Mouse (Mus musculus): ENCODE measurements around the gene Efcab12. TPM values are rescaled to one million over a fixed set of nuclear protein-coding genes. Genes with fewer than 3 reads are reported as not detected.

Efcab12 gene
- total and polyA plus RNA-seq, 3 experiments = 0.11 TPM; not detected in 2

GRCm38 (mm10) chr6:115846640-115847411 lies 8.6 kb upstream of the Efcab12 start (continued):
- TF ChIP-seq ZMIZ1 (IDR thresholded peaks at IDR 0.05; ENCODE audit: low read depth, low read length) (no peak), USF1 (IDR thresholded peaks at IDR 0.05; ENCODE audit: low read depth, low read length) (peak; percentile 73), MAZ (IDR thresholded peaks at IDR 0.05; ENCODE audit: low read depth, low read length) (peak; percentile 37; the same call in 1 of the 2 replicates), HCFC1 (IDR thresholded peaks at IDR 0.05; ENCODE audit: low read depth, low read length) (0 out of 2 replicates have a peak, but pooled peaks have one; percentile 48), USF2 (IDR thresholded peaks at IDR 0.05; ENCODE audit: borderline replicate concordance in 1 of 2, insufficient read depth in 1 of 2, low read depth in 1 of 2, low read length in 2 of 2) (no peak), SIN3A (IDR thresholded peaks at IDR 0.05; ENCODE audit: low read length) (peak; percentile 70), MAX (IDR thresholded peaks at IDR 0.05; ENCODE audit: low read length) (peak; percentile 57; the same call in 1 of the 2 replicates), POLR2A (IDR thresholded peaks at IDR 0.05; ENCODE audit: control insufficient read depth in 1 of 2, insufficient read depth in 1 of 2, low read depth in 1 of 2, low read length in 2 of 2, poor library complexity in 1 of 2) (no peak), TBP (IDR thresholded peaks at IDR 0.05; ENCODE audit: low read depth, low read length) (no peak), MEF2A (IDR thresholded peaks at IDR 0.05; ENCODE audit: extremely low read depth, insufficient replicate concordance, low read depth, low read length, poor library complexity, severe bottlenecking) (no peak), KAT2A (conservative IDR thresholded peaks at IDR 0.05; ENCODE audit: low read depth, low read length) (no peak), MXI1 (IDR thresholded peaks at IDR 0.05; ENCODE audit: low read depth, low read length) (peak; percentile 51; the same call in 1 of the 2 replicates), ELF1 (IDR thresholded peaks at IDR 0.05; ENCODE audit: low read depth, low read length) (peak; percentile 71; the same call in 1 of the 2 replicates), POLR2AphosphoS2 (IDR thresholded peaks at IDR 0.05; ENCODE audit: low read length) (no peak), TAL1 (IDR thresholded peaks at IDR 0.05; ENCODE audit: low read length) (no peak), CTCF (IDR thresholded peaks at IDR 0.05 in 2 of 3, conservative IDR thresholded peaks at IDR 0.05 in 1 of 3; ENCODE audit: control insufficient read depth in 1 of 3, insufficient read depth in 1 of 3, low read depth in 2 of 3, low read length in 3 of 3, poor library complexity in 1 of 3, severe bottlenecking in 1 of 3) (peak; percentile 59 to 67 (median 65)), ZKSCAN1 (IDR thresholded peaks at IDR 0.05; ENCODE audit: low read depth, low read length) (no peak), MAFK (IDR thresholded peaks at IDR 0.05; ENCODE audit: borderline replicate concordance, low read depth, low read length) (no peak), RAD21 (IDR thresholded peaks at IDR 0.05; ENCODE audit: low read depth, low read length) (peak; percentile 60), SMC3 (IDR thresholded peaks at IDR 0.05; ENCODE audit: low read depth, low read length) (peak; percentile 63), E2F4 (IDR thresholded peaks at IDR 0.05; ENCODE audit: borderline replicate concordance, low read depth, low read length) (no peak), EP300 (IDR thresholded peaks at IDR 0.05; ENCODE audit: low read depth in 1 of 2, low read length in 2 of 2) (peak; percentile 24; a peak in 1 of 4 replicates), UBTF (IDR thresholded peaks at IDR 0.05; ENCODE audit: borderline replicate concordance, insufficient read depth, low read depth, low read length) (no peak)

Measured in MEL (cell line).